Mouse (Mus musculus) heart, embryonic 11.5 days (tissue): Measurements from ENCODE around the gene Dicer1. TPM values are rescaled to one million over a fixed set of nuclear protein-coding genes. Genes with fewer than 3 reads are reported as not detected.

Experiments
- ATAC-seq: fragments of 200-750 bp; cut with Nextera tagmentation; replicated peaks from 2 replicates; pipeline ENCODE4 v1.8.0; 2017; ENCODE audit warnings: moderate library complexity; ENCODE audit not compliant: insufficient number of reproducible peaks, low FRiP score, low TSS enrichment
- H3K27ac ChIP-seq: fragments of 300-500 bp; sonication (generic); 2 replicates; pipeline ENCODE4 v1.5.1; 2014; ENCODE audit warnings: mild to moderate bottlenecking, low read depth, low read length
- H3K27me3 ChIP-seq: fragments of 300-500 bp; sonication (generic); 2 replicates; pipeline ENCODE4 v1.6.1; 2014; ENCODE audit warnings: mild to moderate bottlenecking, low read length, mixed read lengths; ENCODE audit not compliant: control insufficient read depth, insufficient read depth
- H3K36me3 ChIP-seq: fragments of 300-500 bp; sonication (generic); 2 replicates; pipeline ENCODE4 v1.6.1; 2014; ENCODE audit warnings: mild to moderate bottlenecking, low read length, moderate library complexity, mixed read lengths; ENCODE audit not compliant: control insufficient read depth, insufficient read depth
- H3K4me1 ChIP-seq: fragments of 300-500 bp; sonication (generic); 2 replicates; pipeline ENCODE4 v1.6.1; 2014; ENCODE audit warnings: low read length; ENCODE audit not compliant: control insufficient read depth, insufficient read depth
- H3K4me2 ChIP-seq: fragments of 300-500 bp; sonication (generic); 2 replicates; pipeline ENCODE4 v1.6.1; 2014; ENCODE audit warnings: mild to moderate bottlenecking, moderate library complexity
- H3K4me3 ChIP-seq: fragments of 300-500 bp; sonication (generic); 2 replicates; pipeline ENCODE4 v1.5.1; 2014; ENCODE audit warnings: low read depth, low read length
- H3K9ac ChIP-seq: fragments of 300-500 bp; sonication (generic); 2 replicates; pipeline ENCODE4 v1.6.1; 2014; ENCODE audit warnings: mild to moderate bottlenecking, low read depth, low read length, moderate library complexity
- H3K9me3 ChIP-seq: fragments of 300-500 bp; sonication (generic); replicated peaks from 2 replicates; pipeline ENCODE4 v1.6.1; 2016; ENCODE audit warnings: low read length; ENCODE audit not compliant: control insufficient read depth
- WGBS: fragments of 180-500 bp; shearing (Covaris S2); extraction: QIAGEN DNeasy Blood & Tissue Kit; methylation state at CpG from one replicate; pipeline ENCODE4 v1.1.7; 2014; ENCODE audit not compliant: insufficient replicate concordance; 5-methylcytosine and 5-hydroxymethylcytosine counted together
- polyA plus RNA-seq: library from polyadenylated mRNA; unstranded; fragments of >200 nt; fragmentation: Nextera tagmentation; extraction: Ambion mirVana; gene quantifications from 2 replicates; pipeline ENCODE4 v1.2.1, GENCODE M21; 2014

The Dicer1 gene
- polyA plus RNA-seq, result 15.3 and 28.8 TPM in 2 replicates

GRCm38 (mm10) chr12:104751814-104752765, at the start of gene Dicer1:
Gene Dicer1 (minus strand): TSS chr12:104751952.
- Histone ChIP-seq H3K27me3 (no peaks in the 10 kb centered on the region), H3K4me3 (peak within 1 kb of the TSS; percentile 96), H3K27ac (peak within 1 kb of the TSS; percentile 95), H3K4me1 (peaks cover 32% of the 10 kb centered on the region), H3K36me3 (0 out of 2 replicates have a peak, but pooled peaks cover 2% of the 10 kb centered on the region), H3K9ac (peak within 1 kb of the TSS; percentile 98), H3K4me2 (peak within 1 kb of the TSS; percentile 94), H3K9me3 (no peaks in the 10 kb centered on the region)
- peak; percentile 93 for ATAC-seq
- under 1% methylated on average over 67 of the region's 94 CpGs for WGBS

- WGBS, result 82% methylated on average over 3 of the region's 3 CpGs
- Histone ChIP-seq H3K4me3 (no peak overlapping the region), H3K27me3 (no peaks in the 10 kb centered on the region), H3K9ac (no peak overlapping the region), H3K27ac (no peak overlapping the region), H3K9me3 (peaks cover 8% of the 10 kb centered on the region), H3K4me1 (no peaks in the 10 kb centered on the region), H3K36me3 (0 out of 2 replicates have a peak, but pooled peaks cover 3% of the 10 kb centered on the region), H3K4me2 (no peak overlapping the region)
- ATAC-seq, result no peak
Observed at GRCm38 (mm10) chr12:104799365-104799764, 47.6 kb upstream of the Dicer1 start.

GRCm38 (mm10) chr12:104797905-104798304, 46.2 kb upstream of the Dicer1 start:
- Histone ChIP-seq H3K4me3 (no peak overlapping the region), H3K27ac (no peak overlapping the region), H3K27me3 (no peaks in the 10 kb centered on the region), H3K4me1 (no peaks in the 10 kb centered on the region), H3K36me3 (0 out of 2 replicates have a peak, but pooled peaks cover 3% of the 10 kb centered on the region), H3K4me2 (no peak overlapping the region), H3K9ac (no peak overlapping the region), H3K9me3 (peaks cover 8% of the 10 kb centered on the region)
- WGBS, result 91% methylated on average over 6 of the region's 6 CpGs
- no peak for ATAC-seq

GRCm38 (mm10) chr12:104796635-104797378, 45.1 kb upstream of the Dicer1 start:
- H3K4me3 ChIP-seq, result no peak overlapping the region
- H3K9ac ChIP-seq, result no peak overlapping the region
- ATAC-seq, result no peak
- 76% methylated on average over 11 of the region's 11 CpGs for WGBS
- no peak overlapping the region for H3K27ac ChIP-seq
- H3K4me2 ChIP-seq, result no peak overlapping the region
- 0 out of 2 replicates have a peak, but pooled peaks cover 3% of the 10 kb centered on the region for H3K36me3 ChIP-seq
- H3K4me1 ChIP-seq, result no peaks in the 10 kb centered on the region
- peaks cover 8% of the 10 kb centered on the region for H3K9me3 ChIP-seq
- H3K27me3 ChIP-seq, result no peaks in the 10 kb centered on the region

- H3K4me1 ChIP-seq, result no peaks in the 10 kb centered on the region
- no peak overlapping the region for H3K9ac ChIP-seq
- H3K9me3 ChIP-seq, result peaks cover 8% of the 10 kb centered on the region
- no peak overlapping the region for H3K4me2 ChIP-seq
- H3K36me3 ChIP-seq, result 0 out of 2 replicates have a peak, but pooled peaks cover 3% of the 10 kb centered on the region
- 63% methylated on average over 5 of the region's 5 CpGs for WGBS
- no peak overlapping the region for H3K4me3 ChIP-seq
- no peak for ATAC-seq
- H3K27ac ChIP-seq, result no peak overlapping the region
- H3K27me3 ChIP-seq, result no peaks in the 10 kb centered on the region
Observed at GRCm38 (mm10) chr12:104794957-104795356, 43.2 kb upstream of the Dicer1 start.

GRCm38 (mm10) chr12:104793486-104793885, 41.7 kb upstream of the Dicer1 start:
- H3K4me2 ChIP-seq, result no peak overlapping the region
- H3K27ac ChIP-seq, result no peak overlapping the region
- no peaks in the 10 kb centered on the region for H3K27me3 ChIP-seq
- no peak overlapping the region for H3K4me3 ChIP-seq
- H3K4me1 ChIP-seq, result no peaks in the 10 kb centered on the region
- no peak for ATAC-seq
- no peaks in the 10 kb centered on the region for H3K36me3 ChIP-seq
- whole genome bisulfite sequencing, result 60% methylated on average over 12 of the region's 12 CpGs
- H3K9ac ChIP-seq, result no peak overlapping the region
- H3K9me3 ChIP-seq, result peaks cover 6% of the 10 kb centered on the region

- H3K4me3 ChIP-seq, result no peak overlapping the region
- no peak for ATAC-seq
- no peak overlapping the region for H3K4me2 ChIP-seq
- H3K9ac ChIP-seq, result no peak overlapping the region
- 92% methylated on average over 1 of the region's 1 CpGs for WGBS
- no peak overlapping the region for H3K27ac ChIP-seq
- no peaks in the 10 kb centered on the region for H3K36me3 ChIP-seq
- no peaks in the 10 kb centered on the region for H3K4me1 ChIP-seq
- no peaks in the 10 kb centered on the region for H3K27me3 ChIP-seq
- H3K9me3 ChIP-seq, result no peaks in the 10 kb centered on the region
Observed at GRCm38 (mm10) chr12:104777603-104778002, 25.9 kb upstream of the Dicer1 start.

- H3K9me3 ChIP-seq, result no peaks in the 10 kb centered on the region
- no peak overlapping the region for H3K4me3 ChIP-seq
- H3K27ac ChIP-seq, result no peak overlapping the region
- WGBS, result 71% methylated on average over 2 of the region's 2 CpGs
- no peaks in the 10 kb centered on the region for H3K36me3 ChIP-seq
- H3K27me3 ChIP-seq, result no peaks in the 10 kb centered on the region
- no peak overlapping the region for H3K4me2 ChIP-seq
- ATAC-seq, result no peak
- no peaks in the 10 kb centered on the region for H3K4me1 ChIP-seq
- no peak overlapping the region for H3K9ac ChIP-seq
Observed at GRCm38 (mm10) chr12:104771941-104772340, 20.2 kb upstream of the Dicer1 start.
